Mouse (Mus musculus) testis, adult 2 months (tissue): Measurements from ENCODE around the gene Ndufs7. TPM values are rescaled to one million over a fixed set of nuclear protein-coding genes. Genes with fewer than 3 reads are reported as not detected.

Source experiments
- H3K27ac ChIP-seq: fragments of 200-500 bp; 2 replicates; pipeline ENCODE4 v1.5.1; 2012; ENCODE audit warnings: low read depth, low read length; ENCODE audit not compliant: control insufficient read depth, insufficient read depth
- H3K27me3 ChIP-seq: fragments of 200-500 bp; 2 replicates; pipeline ENCODE4 v1.6.1; 2012; ENCODE audit warnings: mild to moderate bottlenecking, low read length, moderate library complexity; ENCODE audit not compliant: control insufficient read depth, insufficient read depth
- H3K36me3 ChIP-seq: fragments of 200-500 bp; 2 replicates; pipeline ENCODE4 v1.6.1; 2012; ENCODE audit warnings: mild to moderate bottlenecking, low read length; ENCODE audit not compliant: control insufficient read depth, insufficient read depth
- H3K4me1 ChIP-seq: fragments of 200-500 bp; 2 replicates; pipeline ENCODE4 v1.6.1; 2012; ENCODE audit warnings: low read length; ENCODE audit not compliant: control insufficient read depth, insufficient read depth
- H3K4me3 ChIP-seq: fragments of 200-500 bp; 2 replicates; pipeline ENCODE4 v1.5.1; 2012; ENCODE audit warnings: low read depth, mild to moderate bottlenecking, low read length, moderate library complexity, mixed read lengths; ENCODE audit not compliant: control insufficient read depth
- CTCF ChIP-seq: fragments of 200-500 bp; IDR thresholded peaks from 2 replicates; pipeline ENCODE4 v1.5.1; 2012; ENCODE audit warnings: low read depth, mild to moderate bottlenecking, inconsistent platforms, low read length, moderate library complexity; ENCODE audit not compliant: control insufficient read depth, insufficient read depth, insufficient replicate concordance
- POLR2A ChIP-seq: fragments of 200-500 bp; IDR thresholded peaks from 2 replicates; pipeline ENCODE4 v1.6.1; 2012; ENCODE audit warnings: low read depth, mild to moderate bottlenecking, inconsistent platforms, low read length, moderate library complexity; ENCODE audit not compliant: control insufficient read depth
- polyA plus RNA-seq: library from polyadenylated mRNA; depleted of rRNA; stranded (reverse); fragments of >200 nt; gene quantifications from 2 replicates; pipeline ENCODE4 v1.2.3, GENCODE M21; 2012

Ndufs7 gene
- polyA plus RNA-seq, 1 experiment = 105 TPM

- Histone ChIP-seq H3K27ac (no peak overlapping the region), H3K27me3 (no peaks in the 10 kb centered on the region), H3K36me3 (peaks cover 1% of the 10 kb centered on the region), H3K4me3 (no peak overlapping the region), H3K4me1 (peaks cover 7% of the 10 kb centered on the region)
- TF ChIP-seq POLR2A (no peak), CTCF (no peak)
These were observed 39.7 kb downstream of the Ndufs7 start for GRCm38 (mm10) chr10:80288657-80289056.

GRCm38 (mm10) chr10:80292251-80293146, 43.6 kb downstream of the Ndufs7 start, which contains the start of gene Rps15:
Rps15 (plus strand) TSS chr10:80292453.
- Histone ChIP-seq H3K27ac (peak within 1 kb of the TSS; percentile 98), H3K36me3 (peaks cover 1% of the 10 kb centered on the region; the same call in 1 of the 2 replicates), H3K4me3 (peak within 1 kb of the TSS; percentile 98), H3K4me1 (peaks cover 14% of the 10 kb centered on the region), H3K27me3 (no peaks in the 10 kb centered on the region)
- TF ChIP-seq CTCF (peak; percentile 46; the same call in 1 of the 2 replicates), POLR2A (peak; percentile 98)

- Histone ChIP-seq H3K4me1 (peaks cover 14% of the 10 kb centered on the region), H3K27me3 (no peaks in the 10 kb centered on the region), H3K27ac (peak overlapping the region; percentile 98), H3K4me3 (peak overlapping the region; percentile 98), H3K36me3 (peaks cover 1% of the 10 kb centered on the region; the same call in 1 of the 2 replicates)
- no peak for TF ChIP-seq CTCF
These were observed 44.4 kb downstream of the Ndufs7 start for GRCm38 (mm10) chr10:80293325-80293724.

GRCm38 (mm10) chr10:80294311-80294710, 45.4 kb downstream of the Ndufs7 start:
- no peak for TF ChIP-seq CTCF
- TF ChIP-seq POLR2A = 0 out of 2 replicates have a peak, but pooled peaks have one; percentile 29
- Histone ChIP-seq H3K4me1 (peaks cover 19% of the 10 kb centered on the region), H3K4me3 (no peak overlapping the region), H3K27me3 (no peaks in the 10 kb centered on the region), H3K27ac (no peak overlapping the region), H3K36me3 (peaks cover 1% of the 10 kb centered on the region; the same call in 1 of the 2 replicates)

GRCm38 (mm10) chr10:80294788-80295303, 45.9 kb downstream of the Ndufs7 start:
- peaks cover 1% of the 10 kb centered on the region; the same call in 1 of the 2 replicates for H3K36me3 ChIP-seq
- H3K27ac ChIP-seq = no peak overlapping the region
- no peaks in the 10 kb centered on the region for H3K27me3 ChIP-seq
- no peak for TF ChIP-seq POLR2A
- no peak for TF ChIP-seq CTCF
- no peak overlapping the region for H3K4me3 ChIP-seq
- H3K4me1 ChIP-seq = peaks cover 23% of the 10 kb centered on the region

GRCm38 (mm10) chr10:80295618-80296425, 46.9 kb downstream of the Ndufs7 start, which contains the start of gene Apc2:
Apc2 (plus strand) TSS chr10:80295977.
- 0 out of 2 replicates have a peak, but pooled peaks have one; percentile 17 for TF ChIP-seq POLR2A
- peak; percentile 24; the same call in 1 of the 2 replicates for TF ChIP-seq CTCF
- H3K4me1 ChIP-seq = peaks cover 23% of the 10 kb centered on the region
- H3K36me3 ChIP-seq = peaks cover 1% of the 10 kb centered on the region; the same call in 1 of the 2 replicates
- H3K4me3 ChIP-seq = peak within 1 kb of the TSS; percentile 74
- no peak within 1 kb of the TSS for H3K27ac ChIP-seq
- H3K27me3 ChIP-seq = no peaks in the 10 kb centered on the region
